Mouse (Mus musculus): ENCODE data around the gene Aplnr.

- TF ChIP-seq POLR2A (IDR thresholded peaks at IDR 0.05; ENCODE audit: extremely low read depth, insufficient read depth, low read length) (no peak), CTCF (IDR thresholded peaks at IDR 0.05; ENCODE audit: extremely low read depth, insufficient read depth, low read length) (no peak)
Observed at GRCm38 (mm10) chr2:85150373-85150772, 14.3 kb downstream of the Aplnr start.
